Mouse (Mus musculus) limb, embryonic 12.5 days (tissue): ENCODE results near the gene Vac14. TPM values are rescaled to one million over a fixed set of nuclear protein-coding genes. Genes with fewer than 3 reads are reported as not detected.
"Not testable (repeated sequence)": the region's sequence is repeated elsewhere in the genome, so short reads cannot be mapped to it uniquely, and the experiment has no call there.

Experiments used
- ATAC-seq: fragments of 200-750 bp; cut with Nextera tagmentation; 2 replicates; pipeline ENCODE4 v1.8.0; 2017; ENCODE audit warnings: low read depth, moderate TSS enrichment; ENCODE audit not compliant: insufficient number of reproducible peaks, insufficient read depth, low FRiP score, low TSS enrichment
- H3K27ac ChIP-seq: fragments of 300-500 bp; sonication (generic); 2 replicates; pipeline ENCODE4 v1.5.1; 2016; ENCODE audit warnings: mild to moderate bottlenecking, moderate library complexity
- H3K27me3 ChIP-seq: fragments of 300-500 bp; sonication (generic); 2 replicates; pipeline ENCODE4 v1.6.1; 2016; ENCODE audit warnings: mild to moderate bottlenecking, moderate library complexity
- H3K36me3 ChIP-seq: fragments of 300-500 bp; sonication (generic); 2 replicates; pipeline ENCODE4 v1.6.1; 2016; ENCODE audit warnings: mild to moderate bottlenecking, moderate library complexity
- H3K4me1 ChIP-seq: fragments of 300-500 bp; sonication (generic); replicated peaks from 2 replicates; pipeline ENCODE4 v1.6.1; 2016
- H3K4me2 ChIP-seq: fragments of 300-500 bp; sonication (generic); 2 replicates; pipeline ENCODE4 v1.6.1; 2016; ENCODE audit warnings: mild to moderate bottlenecking, moderate library complexity
- H3K4me3 ChIP-seq: fragments of 300-500 bp; sonication (generic); replicated peaks from 2 replicates; pipeline ENCODE4 v1.5.1; 2016; ENCODE audit warnings: mild to moderate bottlenecking
- H3K9ac ChIP-seq: fragments of 300-500 bp; sonication (generic); replicated peaks from 2 replicates; pipeline ENCODE4 v1.6.1; 2016; ENCODE audit warnings: mild to moderate bottlenecking, moderate library complexity
- H3K9me3 ChIP-seq: fragments of 300-500 bp; sonication (generic); 2 replicates; pipeline ENCODE4 v1.6.1; 2016; ENCODE audit warnings: mild to moderate bottlenecking, moderate library complexity
- WGBS: fragments of 180-500 bp; shearing (Covaris S2); methylation state at CpG from one replicate; pipeline ENCODE4 v1.1.7; 2016; 5-methylcytosine and 5-hydroxymethylcytosine counted together
- polyA plus RNA-seq: library from polyadenylated mRNA; unstranded; fragments of >200 nt; fragmentation: Nextera tagmentation; extraction: Ambion mirVana; gene quantifications from 2 replicates; pipeline ENCODE4 v1.2.1, GENCODE M21; 2016

Vac14 gene
- polyA plus RNA-seq, 1 experiment from 2014 or later = 23.3 TPM

DNA sequence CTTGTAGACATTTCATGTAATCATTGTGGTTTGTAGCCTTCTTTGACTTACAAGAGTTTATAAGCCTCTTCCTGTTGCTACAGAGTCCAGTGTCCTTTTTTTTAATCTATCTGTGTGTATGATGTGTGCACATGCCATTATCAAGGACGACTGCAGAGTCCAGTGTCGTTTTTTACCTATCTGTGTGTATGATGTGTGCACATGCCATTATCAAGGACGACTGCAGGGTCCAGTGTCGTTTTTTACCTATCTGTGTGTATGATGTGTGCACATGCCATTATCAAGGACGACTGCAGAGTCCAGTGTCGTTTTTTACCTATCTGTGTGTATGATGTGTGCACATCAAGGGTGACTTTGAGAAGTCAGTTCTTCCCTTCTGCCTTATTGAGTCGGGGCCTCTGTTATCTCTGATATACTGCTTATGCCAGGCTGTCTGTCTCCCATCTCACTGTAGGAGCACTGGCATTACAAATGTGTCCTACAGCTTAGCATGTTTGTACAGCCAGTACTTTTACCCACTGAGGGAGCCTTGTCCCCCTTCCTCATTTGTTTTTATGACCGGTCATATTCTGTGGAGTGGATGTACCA lies 49.3 kb downstream of the Vac14 start:
- ATAC-seq, H3K9me3 ChIP-seq, H3K9ac ChIP-seq, H3K4me3 ChIP-seq, H3K27ac ChIP-seq, H3K27me3 ChIP-seq, H3K4me2 ChIP-seq: not testable (repeated sequence)
- 85% methylated on average over 8 of the region's 8 CpGs for WGBS
- H3K4me1 ChIP-seq = peaks cover 14% of the 10 kb centered on the region; the same call in 1 of the 2 replicates
- H3K36me3 ChIP-seq = peaks cover 24% of the 10 kb centered on the region

DNA sequence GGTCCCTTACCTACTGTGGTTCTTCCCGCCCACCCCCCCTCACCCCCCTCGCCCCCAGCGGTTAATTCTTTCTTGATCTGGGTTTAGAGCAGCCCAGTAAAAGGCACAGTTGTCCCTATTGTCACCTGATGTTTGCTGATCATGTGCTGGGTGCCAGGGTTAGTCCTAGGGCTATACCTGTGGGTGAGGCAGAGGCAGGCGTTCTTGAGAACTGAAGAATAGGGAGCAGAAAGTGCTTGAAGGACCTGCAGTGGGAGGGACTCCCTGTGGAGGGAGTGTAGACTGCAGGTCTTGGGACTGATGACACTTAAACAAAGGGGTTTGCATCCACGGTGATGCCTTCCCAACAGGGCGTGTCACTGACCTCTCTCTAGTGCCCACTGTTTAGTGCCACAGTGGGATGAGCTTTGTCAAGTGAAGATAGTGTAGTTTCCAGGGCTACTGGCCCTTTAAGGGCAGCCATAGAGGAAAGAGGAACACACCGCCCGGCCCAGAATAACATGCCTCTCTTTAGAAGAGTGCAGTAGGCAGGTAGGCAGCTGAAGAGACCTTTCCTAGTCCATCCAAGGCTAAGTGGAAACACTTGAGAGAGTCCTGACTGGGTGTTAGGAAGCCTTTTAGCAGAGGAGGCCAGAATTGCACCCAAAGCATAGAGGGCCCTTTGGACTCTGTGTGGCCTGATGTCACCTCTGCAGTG lies 51.7 kb downstream of the Vac14 start:
- Histone ChIP-seq H3K36me3 (peaks cover 37% of the 10 kb centered on the region), H3K9ac (no peak overlapping the region), H3K4me2 (no peak overlapping the region), H3K4me1 (peaks cover 12% of the 10 kb centered on the region; the same call in 1 of the 2 replicates), H3K27ac (no peak overlapping the region), H3K27me3 (no peaks in the 10 kb centered on the region), H3K4me3 (no peak overlapping the region), H3K9me3 (no peaks in the 10 kb centered on the region)
- no peak for ATAC-seq
- 77% methylated on average over 8 of the region's 8 CpGs for WGBS

DNA sequence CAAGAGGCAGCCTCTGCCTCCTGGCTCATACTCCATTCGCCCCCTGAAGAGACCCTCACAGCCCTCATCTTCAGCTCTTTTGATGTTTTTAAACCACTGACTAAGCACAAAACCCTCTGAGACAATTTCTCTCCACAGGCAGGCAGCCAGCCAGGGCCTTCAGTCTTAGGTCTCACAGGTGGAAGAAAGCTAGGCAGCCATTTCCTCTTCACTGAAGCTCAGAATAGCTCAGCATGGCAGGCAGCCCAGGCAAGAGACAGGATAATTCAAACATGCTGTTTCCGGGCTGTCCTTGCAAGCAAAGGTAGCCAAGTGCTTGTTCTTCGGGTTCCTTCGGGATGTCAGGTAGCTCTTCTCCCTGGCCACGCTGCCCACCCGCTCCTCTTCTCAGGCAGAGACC lies 52.9 kb downstream of the Vac14 start:
- H3K4me1 ChIP-seq = peaks cover 14% of the 10 kb centered on the region; the same call in 1 of the 2 replicates
- no peak overlapping the region for H3K4me3 ChIP-seq
- peak overlapping the region; percentile 26 for H3K27ac ChIP-seq
- H3K9me3 ChIP-seq = no peaks in the 10 kb centered on the region
- no peak for ATAC-seq
- no peaks in the 10 kb centered on the region for H3K27me3 ChIP-seq
- H3K36me3 ChIP-seq = peaks cover 47% of the 10 kb centered on the region
- 79% methylated on average over 6 of the region's 6 CpGs for WGBS
- H3K4me2 ChIP-seq = no peak overlapping the region
- no peak overlapping the region for H3K9ac ChIP-seq

DNA sequence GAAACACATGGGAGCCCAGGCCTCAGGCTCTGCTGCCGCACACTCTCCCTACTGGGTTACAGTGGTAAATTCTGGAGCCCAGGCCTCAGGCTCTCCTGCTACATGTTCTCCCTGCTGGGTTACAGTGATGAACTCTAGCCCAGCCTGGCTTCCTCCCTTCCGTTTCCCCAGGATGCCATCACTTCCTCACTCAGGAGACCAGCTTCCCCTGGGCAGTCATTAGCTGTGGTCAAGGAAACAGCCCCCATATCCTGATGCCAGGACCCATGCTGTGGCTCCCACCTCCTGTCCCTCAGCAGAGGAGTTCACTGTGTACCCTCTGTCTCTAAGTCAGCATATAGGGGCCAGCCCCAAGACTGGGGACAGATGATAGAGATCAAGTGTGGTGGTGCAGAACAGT lies 53.7 kb downstream of the Vac14 start:
- Histone ChIP-seq H3K27ac (peak overlapping the region; percentile 26), H3K27me3 (no peaks in the 10 kb centered on the region), H3K9me3 (no peaks in the 10 kb centered on the region), H3K4me3 (no peak overlapping the region), H3K36me3 (peaks cover 49% of the 10 kb centered on the region), H3K4me2 (no peak overlapping the region), H3K4me1 (peaks cover 22% of the 10 kb centered on the region), H3K9ac (no peak overlapping the region)
- no peak for ATAC-seq
- WGBS = 78% methylated on average over 2 of the region's 2 CpGs

DNA sequence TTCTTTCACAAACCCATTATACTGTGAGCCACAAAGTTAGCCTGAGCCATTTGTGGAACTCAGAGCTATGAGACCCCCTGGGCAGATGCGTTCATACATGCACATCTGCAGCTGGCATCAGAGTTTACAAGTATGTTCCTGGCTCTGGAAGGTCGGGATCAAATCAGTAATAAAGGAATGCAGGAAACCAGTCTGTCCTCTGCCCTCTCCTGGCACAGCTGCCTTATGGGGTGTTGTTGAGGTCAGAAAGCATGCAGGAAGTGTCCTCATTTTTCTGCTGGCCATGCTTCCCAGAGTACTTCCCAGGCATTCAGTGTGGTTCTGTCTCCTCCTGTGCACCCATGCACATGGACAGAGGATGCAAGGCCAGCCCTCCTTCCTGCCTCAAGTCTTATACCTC lies 54.8 kb downstream of the Vac14 start:
- Histone ChIP-seq H3K27ac (no peak overlapping the region), H3K27me3 (no peaks in the 10 kb centered on the region), H3K9ac (no peak overlapping the region), H3K9me3 (no peaks in the 10 kb centered on the region), H3K36me3 (peaks cover 49% of the 10 kb centered on the region), H3K4me1 (peaks cover 26% of the 10 kb centered on the region), H3K4me3 (no peak overlapping the region), H3K4me2 (no peak overlapping the region)
- no peak for ATAC-seq
- WGBS = 65% methylated on average over 2 of the region's 2 CpGs

DNA sequence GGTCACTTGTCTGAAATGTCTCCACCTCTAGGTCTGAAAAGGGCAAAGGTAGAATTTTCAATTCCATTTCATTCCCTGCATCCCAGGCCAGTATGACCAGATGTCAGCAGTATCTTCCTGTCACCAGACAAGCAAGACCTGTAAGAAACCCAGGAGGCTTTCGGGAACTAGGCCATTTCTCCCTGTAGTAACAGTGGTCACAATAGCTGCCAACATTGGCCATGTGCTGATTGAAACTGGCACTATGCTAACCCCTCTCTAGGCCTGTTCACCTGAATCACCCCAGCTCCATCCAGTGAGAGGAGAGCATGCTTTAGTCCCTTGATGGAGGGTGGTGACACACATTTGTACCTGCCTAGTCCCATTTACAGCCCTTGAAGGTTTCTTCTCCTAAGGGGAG lies 56.2 kb downstream of the Vac14 start:
- Histone ChIP-seq H3K36me3 (peaks cover 49% of the 10 kb centered on the region), H3K4me2 (no peak overlapping the region), H3K4me1 (peaks cover 30% of the 10 kb centered on the region), H3K4me3 (no peak overlapping the region), H3K27me3 (no peaks in the 10 kb centered on the region), H3K9ac (no peak overlapping the region), H3K27ac (no peak overlapping the region), H3K9me3 (no peaks in the 10 kb centered on the region)
- no peak for ATAC-seq
- 97% methylated on average over 1 of the region's 1 CpGs for WGBS

DNA sequence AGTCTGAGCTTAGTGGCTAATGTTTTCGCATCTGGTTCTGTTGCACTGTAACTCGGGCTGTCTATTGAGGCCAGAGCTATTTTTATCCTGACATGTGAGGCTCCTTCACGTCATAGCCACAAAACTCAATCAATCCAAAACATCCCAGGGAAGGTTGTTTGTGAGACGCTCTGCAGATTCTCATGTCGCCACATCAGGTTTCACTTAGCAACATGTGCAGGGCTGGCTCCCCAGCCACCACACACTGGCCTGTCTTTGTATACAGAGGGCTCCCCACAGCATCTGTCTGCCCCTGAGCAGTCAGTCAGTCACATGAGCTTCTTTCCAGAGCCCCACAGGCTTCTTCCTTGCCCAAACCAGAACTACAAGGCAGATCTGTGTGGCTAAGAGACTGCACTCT lies 58.3 kb downstream of the Vac14 start:
- Histone ChIP-seq H3K4me1 (peaks cover 21% of the 10 kb centered on the region), H3K4me2 (no peak overlapping the region), H3K27ac (peak overlapping the region; percentile 83), H3K9me3 (no peaks in the 10 kb centered on the region), H3K4me3 (no peak overlapping the region), H3K9ac (no peak overlapping the region), H3K36me3 (peaks cover 39% of the 10 kb centered on the region), H3K27me3 (no peaks in the 10 kb centered on the region)
- peak; percentile 81; the same call in 1 of the 2 replicates for ATAC-seq
- 25% methylated on average over 5 of the region's 5 CpGs for WGBS

DNA sequence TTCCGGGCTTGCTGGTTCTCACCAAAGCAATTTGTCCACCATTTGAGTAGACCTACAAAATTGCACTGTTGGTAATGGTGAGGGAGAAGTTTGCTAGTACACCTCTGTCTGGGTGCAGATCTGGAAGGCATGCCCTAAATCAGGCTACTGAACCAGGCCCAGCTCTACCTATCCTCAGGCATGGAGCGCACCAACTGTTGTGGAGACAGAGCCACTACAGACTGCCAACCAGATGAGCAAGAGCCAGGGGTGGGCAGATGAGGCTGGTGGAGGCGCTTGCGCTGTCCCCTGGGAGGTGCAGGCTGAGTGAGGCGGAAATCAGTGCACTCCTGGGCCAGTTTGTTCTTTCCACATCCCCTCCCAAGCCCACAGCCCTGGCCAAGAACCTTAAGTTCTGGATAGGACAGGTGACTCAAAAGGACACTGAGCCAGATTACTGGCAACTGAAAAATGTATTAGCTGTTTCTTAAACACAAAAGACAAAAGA lies 58.8 kb downstream of the Vac14 start:
- WGBS = 85% methylated on average over 5 of the region's 5 CpGs
- Histone ChIP-seq H3K9ac (no peak overlapping the region), H3K4me2 (no peak overlapping the region), H3K4me1 (peaks cover 23% of the 10 kb centered on the region), H3K36me3 (peaks cover 34% of the 10 kb centered on the region), H3K9me3 (no peaks in the 10 kb centered on the region), H3K27me3 (no peaks in the 10 kb centered on the region), H3K27ac (peak overlapping the region; percentile 83), H3K4me3 (no peak overlapping the region)
- no peak for ATAC-seq

DNA sequence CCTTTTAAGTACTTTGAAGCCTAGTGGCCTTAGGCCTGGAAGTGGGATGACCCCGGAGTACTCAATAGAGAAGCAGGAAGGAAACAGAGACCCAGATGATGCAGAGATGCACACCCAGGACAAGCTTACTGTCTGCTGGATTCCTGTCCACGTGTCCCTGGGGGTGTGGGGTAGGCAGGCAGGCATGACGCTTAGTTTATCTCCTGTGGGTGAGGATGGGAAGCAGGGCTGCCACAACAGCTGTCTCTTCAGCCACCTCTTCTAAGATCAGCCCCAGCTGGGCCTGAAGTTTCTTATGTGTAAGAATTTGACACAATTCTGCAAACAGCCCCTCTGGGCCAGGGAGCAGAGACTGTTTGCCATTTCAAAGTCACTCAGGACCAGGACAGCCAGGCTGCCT lies 60.6 kb downstream of the Vac14 start:
- no peak overlapping the region for H3K9ac ChIP-seq
- no peak overlapping the region for H3K4me2 ChIP-seq
- no peaks in the 10 kb centered on the region for H3K27me3 ChIP-seq
- H3K4me3 ChIP-seq = no peak overlapping the region
- 77% methylated on average over 3 of the region's 3 CpGs for WGBS
- H3K4me1 ChIP-seq = peaks cover 31% of the 10 kb centered on the region
- H3K36me3 ChIP-seq = peaks cover 37% of the 10 kb centered on the region
- 0 out of 2 replicates have a peak overlapping the region, but pooled peaks have one; percentile 5 for H3K27ac ChIP-seq
- H3K9me3 ChIP-seq = no peaks in the 10 kb centered on the region
- ATAC-seq = no peak

DNA sequence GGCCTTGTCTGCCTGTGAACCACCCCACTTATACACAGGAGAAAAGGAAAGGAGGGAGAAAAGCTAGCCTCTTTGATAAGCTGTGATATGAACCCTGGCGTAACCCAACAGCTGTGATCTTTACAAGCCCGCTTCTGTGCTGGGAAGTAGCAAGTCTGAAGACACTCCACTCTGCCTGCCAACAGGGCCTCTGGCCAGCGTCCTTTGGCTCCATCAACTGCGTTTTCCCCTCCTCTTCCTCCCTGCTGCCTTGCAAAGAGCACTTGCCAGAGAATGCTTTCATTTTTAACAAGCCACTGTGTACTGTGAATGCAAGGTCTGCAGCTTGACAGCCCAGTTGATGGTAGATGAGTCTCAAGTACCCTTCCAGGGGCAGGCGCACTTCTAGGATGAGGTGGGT lies 69.3 kb downstream of the Vac14 start:
- Histone ChIP-seq H3K4me2 (no peak overlapping the region), H3K27ac (no peak overlapping the region), H3K27me3 (no peaks in the 10 kb centered on the region), H3K4me1 (0 out of 2 replicates have a peak, but pooled peaks cover 3% of the 10 kb centered on the region), H3K36me3 (peaks cover 49% of the 10 kb centered on the region), H3K4me3 (no peak overlapping the region), H3K9ac (no peak overlapping the region), H3K9me3 (no peaks in the 10 kb centered on the region)
- WGBS = 87% methylated on average over 5 of the region's 5 CpGs
- no peak for ATAC-seq

DNA sequence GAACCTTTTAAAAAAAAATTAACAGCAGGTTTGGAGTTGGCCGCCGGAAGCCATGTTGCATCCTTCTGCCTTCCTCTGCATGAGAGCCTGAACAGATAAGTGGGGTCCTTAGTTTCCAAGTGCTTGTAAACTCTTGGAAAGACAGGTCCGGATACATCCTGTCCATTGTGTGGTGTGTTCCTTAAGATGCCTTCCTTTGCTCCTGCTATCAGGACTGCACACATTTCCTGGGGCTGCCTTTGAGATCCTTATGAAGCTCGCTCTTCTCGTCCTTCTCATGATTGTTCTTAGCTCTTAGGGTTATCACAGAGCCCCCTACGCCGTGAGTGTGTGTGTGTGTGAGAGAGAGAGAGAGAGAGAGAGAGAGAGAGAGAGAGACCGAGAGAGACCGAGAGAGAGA lies 71.6 kb downstream of the Vac14 start:
- no peak overlapping the region for H3K27ac ChIP-seq
- H3K36me3 ChIP-seq = peaks cover 30% of the 10 kb centered on the region
- no peak overlapping the region for H3K4me3 ChIP-seq
- H3K4me2 ChIP-seq = no peak overlapping the region
- H3K27me3 ChIP-seq = no peaks in the 10 kb centered on the region
- H3K4me1 ChIP-seq = no peaks in the 10 kb centered on the region
- H3K9ac ChIP-seq = no peak overlapping the region
- no peak for ATAC-seq
- no peaks in the 10 kb centered on the region for H3K9me3 ChIP-seq
- WGBS = 87% methylated on average over 9 of the region's 9 CpGs
